Mouse (Mus musculus) forebrain, embryonic 15.5 days (tissue): ENCODE results near the gene Iqsec1. TPM values are rescaled to one million over a fixed set of nuclear protein-coding genes. Genes with fewer than 3 reads are reported as not detected.

Experiments used
- ATAC-seq: fragments of 200-750 bp; cut with Nextera tagmentation; replicated peaks from 2 replicates; pipeline ENCODE4 v1.8.0; 2017; ENCODE audit warnings: mild to moderate bottlenecking, moderate TSS enrichment, moderate library complexity
- H3K27ac ChIP-seq: fragments of 300-500 bp; sonication (generic); replicated peaks from 2 replicates; pipeline ENCODE4 v1.5.1; 2015; ENCODE audit warnings: mild to moderate bottlenecking, inconsistent platforms
- H3K27me3 ChIP-seq: fragments of 300-500 bp; sonication (generic); 2 replicates; pipeline ENCODE4 v1.6.1; 2015; ENCODE audit warnings: inconsistent platforms
- H3K36me3 ChIP-seq: fragments of 300-500 bp; sonication (generic); 2 replicates; pipeline ENCODE4 v1.6.1; 2015; ENCODE audit warnings: mild to moderate bottlenecking, inconsistent platforms
- H3K4me1 ChIP-seq: fragments of 300-500 bp; sonication (generic); 2 replicates; pipeline ENCODE4 v1.6.1; 2015; ENCODE audit warnings: inconsistent platforms
- H3K4me2 ChIP-seq: fragments of 300-500 bp; sonication (generic); replicated peaks from 2 replicates; pipeline ENCODE4 v1.6.1; 2015; ENCODE audit warnings: mild to moderate bottlenecking, inconsistent platforms
- H3K4me3 ChIP-seq: fragments of 300-500 bp; sonication (generic); 2 replicates; pipeline ENCODE4 v1.5.1; 2015; ENCODE audit warnings: mild to moderate bottlenecking, inconsistent platforms
- H3K9ac ChIP-seq: fragments of 300-500 bp; sonication (generic); replicated peaks from 2 replicates; pipeline ENCODE4 v1.6.1; 2015; ENCODE audit warnings: mild to moderate bottlenecking, inconsistent platforms
- H3K9me3 ChIP-seq: fragments of 300-500 bp; sonication (generic); 2 replicates; pipeline ENCODE4 v1.6.1; 2016; ENCODE audit warnings: inconsistent platforms
- WGBS: fragments of 180-500 bp; shearing (Covaris S2); methylation state at CpG from one replicate; pipeline ENCODE4 v1.1.7; 2015; ENCODE audit warnings: mixed read lengths; 5-methylcytosine and 5-hydroxymethylcytosine counted together
- polyA plus RNA-seq: library from polyadenylated mRNA; unstranded; fragments of >200 nt; fragmentation: Nextera tagmentation; extraction: Ambion mirVana; gene quantifications from 2 replicates; pipeline ENCODE4 v1.2.1, GENCODE M21; 2015

Gene Iqsec1
- polyA plus RNA-seq, 1 experiment from 2014 or later, result 16.3 TPM

DNA sequence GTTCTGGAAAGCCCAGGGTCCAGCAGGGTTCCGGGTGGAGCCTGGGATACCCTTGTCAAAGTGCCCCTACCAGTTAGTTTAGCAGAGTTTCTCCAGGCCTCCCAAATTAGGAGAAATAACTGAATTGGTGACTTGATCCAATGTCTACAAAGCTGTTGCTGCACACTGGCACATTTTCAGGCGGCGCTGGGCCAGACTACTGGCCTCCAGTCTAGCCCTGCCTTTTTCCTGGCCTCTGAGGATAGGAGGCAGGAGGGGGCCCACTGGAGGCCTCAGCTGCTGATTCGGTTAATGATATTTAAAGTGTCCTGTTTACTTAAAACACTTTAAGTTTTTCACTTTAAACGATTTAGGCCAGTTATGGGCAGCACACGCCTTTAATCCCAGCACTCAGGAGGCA lies 364.3 kb downstream of the Iqsec1 start:
- Histone ChIP-seq H3K27ac (no peak overlapping the region), H3K4me1 (no peaks in the 10 kb centered on the region), H3K4me2 (no peak overlapping the region), H3K4me3 (no peak overlapping the region), H3K36me3 (no peaks in the 10 kb centered on the region), H3K9ac (no peak overlapping the region), H3K27me3 (no peaks in the 10 kb centered on the region), H3K9me3 (no peaks in the 10 kb centered on the region)
- no peak for ATAC-seq
- WGBS, result 80% methylated on average over 6 of the region's 6 CpGs

DNA sequence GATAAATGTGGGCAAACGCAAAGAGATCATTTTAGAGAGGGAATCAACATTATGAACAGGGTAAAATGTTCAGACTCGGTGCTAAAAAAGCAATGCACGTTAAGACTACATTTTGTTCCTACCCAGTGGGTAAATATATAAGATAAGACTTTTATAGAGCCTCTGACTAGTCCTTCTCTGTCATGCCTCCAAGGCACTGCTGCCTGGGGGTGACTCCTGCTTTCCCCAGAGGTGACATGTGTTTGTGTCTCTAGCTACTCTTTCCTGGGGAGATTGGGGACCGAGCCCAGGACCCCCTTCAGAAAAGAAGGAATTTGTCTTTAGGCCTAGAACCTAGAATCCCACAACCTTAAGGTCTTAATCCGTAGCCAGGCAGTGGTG lies 365.0 kb downstream of the Iqsec1 start:
- no peak overlapping the region for H3K27ac ChIP-seq
- no peaks in the 10 kb centered on the region for H3K4me1 ChIP-seq
- no peak overlapping the region for H3K4me2 ChIP-seq
- H3K9ac ChIP-seq, result no peak overlapping the region
- no peak overlapping the region for H3K4me3 ChIP-seq
- H3K36me3 ChIP-seq, result no peaks in the 10 kb centered on the region
- H3K9me3 ChIP-seq, result no peaks in the 10 kb centered on the region
- WGBS, result 85% methylated on average over 5 of the region's 5 CpGs
- no peaks in the 10 kb centered on the region for H3K27me3 ChIP-seq
- no peak for ATAC-seq

DNA sequence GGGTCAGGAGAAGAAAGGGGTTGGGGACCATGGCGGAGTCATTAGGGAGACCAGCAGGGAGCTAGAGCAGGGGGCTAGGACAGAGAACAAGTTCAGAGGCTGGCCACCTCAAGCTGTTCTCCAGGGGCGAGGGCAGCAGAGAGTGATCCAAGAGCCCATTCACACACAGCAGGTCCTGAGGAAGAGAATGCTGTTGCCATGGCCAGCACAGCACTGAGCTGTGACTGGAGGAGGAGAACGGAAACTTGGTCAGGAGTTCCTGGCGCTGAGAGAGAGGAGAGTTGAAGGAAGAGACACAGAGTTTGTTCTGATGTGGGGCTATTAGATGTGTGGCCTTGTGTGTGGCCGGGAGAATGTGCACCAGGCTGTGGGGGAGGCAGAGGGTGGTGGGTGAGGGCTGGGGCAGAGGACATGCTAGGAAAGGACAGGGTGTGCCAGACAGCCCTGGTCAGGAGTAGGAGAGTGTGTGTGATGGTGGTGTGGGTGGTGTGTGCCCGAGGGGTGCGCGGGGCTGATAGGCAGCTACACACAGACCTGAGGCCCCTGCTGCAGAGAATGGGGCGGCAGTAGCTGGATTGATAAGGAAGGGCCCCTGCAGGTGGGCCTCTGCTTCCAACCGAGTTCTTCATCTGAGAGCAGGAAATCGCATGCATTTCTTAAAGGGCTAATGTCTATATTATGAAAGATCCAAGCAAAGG lies 365.6 kb downstream of the Iqsec1 start:
- ATAC-seq, result no peak
- no peaks in the 10 kb centered on the region for H3K27me3 ChIP-seq
- H3K4me2 ChIP-seq, result no peak overlapping the region
- H3K9me3 ChIP-seq, result no peaks in the 10 kb centered on the region
- H3K9ac ChIP-seq, result no peak overlapping the region
- WGBS, result 49% methylated on average over 11 of the region's 11 CpGs
- H3K4me1 ChIP-seq, result no peaks in the 10 kb centered on the region
- H3K27ac ChIP-seq, result no peak overlapping the region
- no peaks in the 10 kb centered on the region for H3K36me3 ChIP-seq
- no peak overlapping the region for H3K4me3 ChIP-seq

DNA sequence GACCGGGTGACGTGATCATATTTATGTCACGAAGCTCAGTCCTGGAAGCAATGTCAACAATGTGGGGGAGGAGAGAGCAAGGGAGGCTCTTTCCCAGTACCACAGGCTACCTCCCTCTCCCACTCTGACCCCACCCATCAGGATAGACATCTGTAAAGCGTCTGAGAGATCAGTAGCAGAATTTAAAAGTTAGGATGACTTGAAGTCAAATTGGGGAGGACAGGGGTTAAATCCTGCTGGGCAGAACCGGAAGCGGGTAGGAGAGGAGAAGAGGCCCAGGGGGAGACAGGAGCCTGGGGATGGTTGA lies 366.9 kb downstream of the Iqsec1 start:
- Histone ChIP-seq H3K36me3 (no peaks in the 10 kb centered on the region), H3K9me3 (no peaks in the 10 kb centered on the region), H3K4me1 (no peaks in the 10 kb centered on the region), H3K27me3 (no peaks in the 10 kb centered on the region), H3K9ac (no peak overlapping the region), H3K27ac (no peak overlapping the region), H3K4me3 (no peak overlapping the region), H3K4me2 (no peak overlapping the region)
- no peak for ATAC-seq
- WGBS, result 86% methylated on average over 6 of the region's 6 CpGs

DNA sequence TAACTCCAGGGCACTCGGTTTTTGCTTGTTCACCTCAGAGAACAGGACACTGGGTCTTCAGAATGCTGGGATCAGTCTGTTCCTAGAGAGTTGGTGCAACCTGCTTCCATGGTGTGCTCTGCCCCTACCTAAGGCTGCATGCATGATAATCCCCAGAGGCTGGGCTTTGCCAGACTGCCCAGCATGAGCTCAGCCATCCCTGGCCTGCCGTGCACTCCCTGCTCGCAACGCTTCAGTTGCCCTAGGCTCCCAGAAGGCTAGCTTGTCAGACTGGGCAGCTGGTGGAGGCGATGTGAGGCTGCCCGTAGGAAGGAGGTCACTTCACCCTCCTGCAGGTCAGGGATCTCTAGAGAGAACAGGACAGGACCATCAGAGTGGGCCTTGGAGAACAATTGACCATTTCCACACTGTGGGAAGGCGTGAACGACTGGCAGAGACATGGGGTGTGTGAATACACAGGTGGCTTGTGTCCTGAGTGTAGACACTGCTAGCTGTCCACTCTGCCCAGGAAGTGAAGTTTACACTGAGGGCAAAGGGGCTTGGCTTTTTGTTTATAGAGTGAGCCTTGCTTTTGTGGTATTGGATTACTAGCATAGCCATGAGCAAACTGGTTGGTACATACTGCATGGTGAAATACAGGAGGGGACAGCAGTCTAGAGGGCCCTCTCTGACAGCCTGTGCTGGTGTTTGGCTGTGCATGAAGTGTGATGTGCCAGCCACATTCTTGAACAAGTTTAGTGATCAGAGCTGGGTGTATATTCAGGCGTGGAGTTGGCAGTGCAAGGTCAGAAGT lies 367.5 kb downstream of the Iqsec1 start:
- H3K9me3 ChIP-seq, result no peaks in the 10 kb centered on the region
- H3K9ac ChIP-seq, result no peak overlapping the region
- H3K4me3 ChIP-seq, result no peak overlapping the region
- 51% methylated on average over 9 of the region's 9 CpGs for WGBS
- H3K4me2 ChIP-seq, result no peak overlapping the region
- no peak overlapping the region for H3K27ac ChIP-seq
- ATAC-seq, result no peak
- H3K27me3 ChIP-seq, result no peaks in the 10 kb centered on the region
- H3K4me1 ChIP-seq, result no peaks in the 10 kb centered on the region
- H3K36me3 ChIP-seq, result no peaks in the 10 kb centered on the region

DNA sequence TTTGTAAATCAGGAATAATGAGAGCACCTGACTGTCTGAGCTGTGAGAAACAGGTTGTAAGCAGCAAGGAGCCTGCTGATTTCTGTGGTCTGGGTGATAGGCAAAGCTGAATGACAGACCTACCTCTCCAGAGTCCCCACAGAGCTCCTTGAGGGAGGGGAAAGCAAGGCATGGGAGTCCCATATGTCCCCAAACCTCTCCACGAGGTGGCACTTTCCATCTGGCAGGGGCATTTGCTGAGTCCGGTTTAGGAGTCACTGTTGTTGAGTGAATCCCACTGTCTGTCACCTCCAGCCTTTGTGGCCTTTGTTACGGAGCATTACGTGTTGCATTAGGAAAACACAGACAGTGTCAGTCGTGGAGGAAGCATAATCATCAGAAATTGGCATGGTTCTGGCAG lies 368.5 kb downstream of the Iqsec1 start:
- ATAC-seq, result no peak
- H3K9me3 ChIP-seq, result no peaks in the 10 kb centered on the region
- peaks cover 4% of the 10 kb centered on the region; the same call in 1 of the 2 replicates for H3K4me1 ChIP-seq
- no peak overlapping the region for H3K4me3 ChIP-seq
- H3K27me3 ChIP-seq, result no peaks in the 10 kb centered on the region
- 77% methylated on average over 5 of the region's 5 CpGs for WGBS
- H3K9ac ChIP-seq, result no peak overlapping the region
- H3K4me2 ChIP-seq, result no peak overlapping the region
- H3K27ac ChIP-seq, result no peak overlapping the region
- no peaks in the 10 kb centered on the region for H3K36me3 ChIP-seq

DNA sequence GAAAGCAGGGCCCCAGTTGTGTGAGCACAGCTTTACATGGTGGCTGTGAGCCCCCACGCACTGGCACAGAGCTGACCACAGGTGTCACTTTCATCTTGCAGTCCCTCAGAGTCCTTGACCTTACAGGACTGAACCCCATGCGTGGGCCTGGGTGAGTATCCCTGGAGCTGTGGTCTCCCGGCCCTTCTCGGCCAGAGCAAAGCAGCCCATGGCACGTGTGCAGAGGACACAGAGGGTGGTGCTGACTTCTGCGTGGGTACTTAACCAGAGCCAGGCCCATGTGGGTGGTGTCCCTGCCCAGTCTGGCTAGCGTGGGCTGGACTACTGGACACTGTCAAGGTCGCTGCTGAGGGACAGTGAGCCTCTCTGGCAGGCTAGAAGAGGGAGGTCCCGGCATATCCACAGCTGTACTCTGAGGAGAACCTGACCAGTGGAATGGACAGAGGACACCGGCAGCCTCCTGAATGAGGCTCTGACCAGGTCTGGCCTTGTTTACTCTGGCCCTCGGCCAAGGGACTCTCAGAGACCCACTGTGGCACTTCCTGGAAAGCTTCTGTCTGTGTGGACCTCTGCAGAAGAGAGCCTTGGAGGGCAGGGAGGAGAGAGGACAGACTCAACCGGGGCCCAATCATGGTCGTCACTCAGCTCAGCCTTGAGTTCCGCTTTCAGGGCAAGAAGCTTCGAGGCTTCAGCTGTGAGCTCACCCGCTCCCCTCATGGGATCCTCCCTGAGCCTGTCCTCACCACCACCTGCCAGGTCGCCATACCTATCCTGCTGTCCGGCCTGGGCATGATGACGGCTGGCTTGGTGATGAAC lies 369.5 kb downstream of the Iqsec1 start:
- Histone ChIP-seq H3K9me3 (no peaks in the 10 kb centered on the region), H3K36me3 (no peaks in the 10 kb centered on the region), H3K4me1 (peaks cover 4% of the 10 kb centered on the region; the same call in 1 of the 2 replicates), H3K27me3 (no peaks in the 10 kb centered on the region), H3K9ac (no peak overlapping the region), H3K4me2 (no peak overlapping the region), H3K27ac (no peak overlapping the region), H3K4me3 (no peak overlapping the region)
- WGBS, result 80% methylated on average over 19 of the region's 19 CpGs
- ATAC-seq, result no peak

DNA sequence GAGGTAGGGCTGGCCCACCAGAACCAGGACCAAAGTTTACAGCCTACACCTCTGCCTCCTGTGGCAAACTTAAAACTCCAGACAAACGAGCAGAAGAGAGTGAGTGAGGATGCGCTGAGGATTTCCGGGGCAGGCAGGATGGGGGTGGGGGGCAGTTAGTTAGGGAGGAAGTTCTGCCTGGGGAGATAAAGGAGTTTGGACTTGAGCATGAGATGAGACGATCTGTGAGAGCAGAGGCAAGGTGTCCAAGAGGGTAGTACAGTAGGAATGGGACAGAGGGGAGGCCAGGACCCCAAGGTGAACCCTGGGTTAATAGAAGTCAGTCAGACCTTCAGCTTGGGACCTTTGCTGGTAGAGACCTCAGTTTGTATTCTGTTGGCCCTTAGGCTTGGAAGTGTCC lies 370.2 kb downstream of the Iqsec1 start:
- Histone ChIP-seq H3K4me1 (peaks cover 4% of the 10 kb centered on the region; the same call in 1 of the 2 replicates), H3K9me3 (no peaks in the 10 kb centered on the region), H3K4me2 (no peak overlapping the region), H3K36me3 (no peaks in the 10 kb centered on the region), H3K4me3 (no peak overlapping the region), H3K27me3 (no peaks in the 10 kb centered on the region), H3K9ac (no peak overlapping the region), H3K27ac (no peak overlapping the region)
- ATAC-seq, result no peak
- 82% methylated on average over 4 of the region's 4 CpGs for WGBS

DNA sequence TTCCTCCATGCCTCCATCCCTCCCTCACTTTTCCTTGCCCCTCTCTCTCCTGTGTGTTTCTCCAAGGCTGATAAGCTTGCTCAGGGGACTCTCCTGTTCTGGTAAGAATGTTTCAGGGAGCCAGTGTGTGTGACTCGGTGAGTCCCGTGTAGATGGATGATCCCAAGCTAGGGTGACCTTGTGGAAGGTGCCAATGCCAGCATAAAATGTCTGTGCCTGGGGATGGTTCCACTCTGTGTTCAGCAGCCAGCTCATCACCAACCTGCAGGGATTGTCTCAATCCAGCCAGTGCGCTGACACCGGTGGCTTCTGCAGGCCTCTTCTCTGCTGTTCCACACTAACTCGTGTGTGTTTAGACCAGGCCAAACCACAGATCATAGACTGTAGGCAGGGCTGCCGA lies 372.0 kb downstream of the Iqsec1 start:
- no peak overlapping the region for H3K4me2 ChIP-seq
- H3K27me3 ChIP-seq, result no peaks in the 10 kb centered on the region
- no peaks in the 10 kb centered on the region for H3K36me3 ChIP-seq
- no peak overlapping the region for H3K27ac ChIP-seq
- no peak overlapping the region for H3K4me3 ChIP-seq
- peaks cover 4% of the 10 kb centered on the region; the same call in 1 of the 2 replicates for H3K4me1 ChIP-seq
- no peaks in the 10 kb centered on the region for H3K9me3 ChIP-seq
- 88% methylated on average over 6 of the region's 6 CpGs for WGBS
- ATAC-seq, result no peak
- H3K9ac ChIP-seq, result no peak overlapping the region

DNA sequence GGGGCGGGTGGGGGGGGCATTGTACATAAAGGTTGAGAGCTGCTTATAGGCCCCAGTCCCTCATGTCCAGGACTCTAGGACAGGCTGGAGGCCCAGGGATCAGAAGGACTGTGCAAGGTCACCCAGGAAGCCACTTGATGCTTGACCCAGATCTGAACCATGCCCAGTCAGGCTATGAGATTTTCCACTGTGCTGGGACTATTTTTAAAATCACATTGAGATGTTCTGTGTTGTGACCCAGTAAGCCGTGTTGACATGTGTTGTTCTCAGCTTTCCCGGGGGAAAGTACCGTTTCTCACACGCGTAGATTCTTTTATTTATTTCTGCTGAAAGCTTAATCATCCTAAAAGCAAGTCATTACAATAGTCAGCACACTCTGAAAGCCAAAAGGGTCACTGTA lies 372.5 kb downstream of the Iqsec1 start:
- ATAC-seq, result no peak

DNA sequence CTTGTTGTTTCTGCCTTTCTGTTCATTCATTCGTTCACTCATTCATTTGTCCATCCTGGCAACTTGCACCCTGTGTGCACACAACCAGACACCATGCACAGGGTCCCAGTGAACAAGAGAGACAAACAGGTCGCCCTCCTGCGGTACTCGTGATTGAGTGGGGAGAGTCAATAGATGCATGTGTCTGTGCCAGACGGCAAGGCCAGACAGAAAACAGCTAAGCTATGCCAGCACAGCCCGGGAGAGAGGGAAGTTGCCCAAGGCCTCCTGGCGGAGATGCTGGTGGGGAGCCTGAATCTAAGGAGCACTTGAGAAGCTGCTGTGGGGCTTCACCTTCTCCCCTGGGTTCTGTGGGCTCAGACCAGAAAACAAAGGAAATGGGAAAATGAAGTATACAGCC lies 373.1 kb downstream of the Iqsec1 start:
- H3K9ac ChIP-seq, result no peak overlapping the region
- H3K4me2 ChIP-seq, result no peak overlapping the region
- peaks cover 4% of the 10 kb centered on the region; the same call in 1 of the 2 replicates for H3K4me1 ChIP-seq
- H3K27me3 ChIP-seq, result no peaks in the 10 kb centered on the region
- no peaks in the 10 kb centered on the region for H3K9me3 ChIP-seq
- no peaks in the 10 kb centered on the region for H3K36me3 ChIP-seq
- no peak overlapping the region for H3K27ac ChIP-seq
- ATAC-seq, result no peak
- no peak overlapping the region for H3K4me3 ChIP-seq
- 60% methylated on average over 7 of the region's 7 CpGs for WGBS

More for the DNA sequence above, 372.5 kb downstream of the Iqsec1 start:
- no peak overlapping the region for H3K4me3 ChIP-seq
- no peak overlapping the region for H3K9ac ChIP-seq
- peaks cover 4% of the 10 kb centered on the region; the same call in 1 of the 2 replicates for H3K4me1 ChIP-seq
- no peaks in the 10 kb centered on the region for H3K36me3 ChIP-seq
- no peaks in the 10 kb centered on the region for H3K9me3 ChIP-seq
- no peak overlapping the region for H3K4me2 ChIP-seq
- no peaks in the 10 kb centered on the region for H3K27me3 ChIP-seq
- WGBS, result 75% methylated on average over 6 of the region's 6 CpGs
- H3K27ac ChIP-seq, result no peak overlapping the region

DNA sequence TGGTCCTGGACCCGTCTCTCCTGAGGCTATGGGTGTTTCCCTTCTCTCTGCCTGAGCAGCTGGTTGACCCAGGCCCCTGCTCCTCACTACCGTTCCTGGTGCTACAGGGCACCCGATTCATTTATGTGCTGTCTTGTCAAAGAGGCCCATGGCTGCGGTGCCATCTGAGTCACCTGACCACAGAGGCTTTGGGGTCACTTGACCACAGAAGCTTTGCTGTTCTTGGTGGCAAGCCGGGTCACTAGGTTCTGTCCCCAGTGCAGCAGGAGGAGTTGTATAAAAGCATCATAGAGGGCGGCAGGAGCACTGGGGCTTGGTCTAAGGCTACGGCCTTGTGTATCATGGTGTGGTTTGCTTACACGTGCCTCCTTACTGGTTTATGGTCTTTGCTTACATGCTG lies 375.2 kb downstream of the Iqsec1 start:
- Histone ChIP-seq H3K27me3 (no peaks in the 10 kb centered on the region), H3K9me3 (no peaks in the 10 kb centered on the region), H3K9ac (no peak overlapping the region), H3K36me3 (no peaks in the 10 kb centered on the region), H3K27ac (no peak overlapping the region), H3K4me3 (no peak overlapping the region), H3K4me2 (no peak overlapping the region), H3K4me1 (peaks cover 4% of the 10 kb centered on the region; the same call in 1 of the 2 replicates)
- 88% methylated on average over 8 of the region's 8 CpGs for WGBS
- no peak for ATAC-seq
